Mouse (Mus musculus) liver, embryonic 12.5 days (tissue): ENCODE measurements around the gene Tprn. TPM values are rescaled to one million over a fixed set of nuclear protein-coding genes. Genes with fewer than 3 reads are reported as not detected.
A peak's percentile ranks its signal among the peaks of the same experiment; 100 is the strongest.

ENCODE experiments used
- ATAC-seq: fragments of 200-750 bp; cut with Nextera tagmentation; 2 replicates; pipeline ENCODE4 v1.8.0; 2017; ENCODE audit warnings: moderate number of reproducible peaks, mild to moderate bottlenecking, moderate library complexity
- H3K27ac ChIP-seq: fragments of 300-500 bp; sonication (generic); 2 replicates; pipeline ENCODE4 v1.5.1; 2016; ENCODE audit warnings: mild to moderate bottlenecking
- H3K27me3 ChIP-seq: fragments of 300-500 bp; sonication (generic); replicated peaks from 2 replicates; pipeline ENCODE4 v1.6.1; 2016; ENCODE audit warnings: mild to moderate bottlenecking, moderate library complexity
- H3K36me3 ChIP-seq: fragments of 300-500 bp; sonication (generic); 2 replicates; pipeline ENCODE4 v1.6.1; 2016; ENCODE audit warnings: mild to moderate bottlenecking, moderate library complexity
- H3K4me1 ChIP-seq: fragments of 300-500 bp; sonication (generic); 2 replicates; pipeline ENCODE4 v1.6.1; 2016
- H3K4me2 ChIP-seq: fragments of 300-500 bp; sonication (generic); 2 replicates; pipeline ENCODE4 v1.6.1; 2016; ENCODE audit warnings: mild to moderate bottlenecking, moderate library complexity
- H3K4me3 ChIP-seq: fragments of 300-500 bp; sonication (generic); 2 replicates; pipeline ENCODE4 v1.5.1; 2016; ENCODE audit warnings: mild to moderate bottlenecking, moderate library complexity
- H3K9ac ChIP-seq: fragments of 300-500 bp; sonication (generic); 2 replicates; pipeline ENCODE4 v1.6.1; 2016; ENCODE audit warnings: mild to moderate bottlenecking, moderate library complexity
- H3K9me3 ChIP-seq: fragments of 300-500 bp; sonication (generic); replicated peaks from 2 replicates; pipeline ENCODE4 v1.6.1; 2016; ENCODE audit warnings: mild to moderate bottlenecking, moderate library complexity
- WGBS: fragments of 180-500 bp; shearing (Covaris S2); methylation state at CpG from one replicate; pipeline ENCODE4 v1.1.7; 2016; ENCODE audit not compliant: insufficient replicate concordance; 5-methylcytosine and 5-hydroxymethylcytosine counted together
- polyA plus RNA-seq: library from polyadenylated mRNA; unstranded; fragments of >200 nt; fragmentation: Nextera tagmentation; extraction: Ambion mirVana; gene quantifications from 2 replicates; pipeline ENCODE4 v1.2.1, GENCODE M21; 2016

Gene Tprn
- polyA plus RNA-seq, 1 experiment from 2014 or later: 9.0 TPM

DNA sequence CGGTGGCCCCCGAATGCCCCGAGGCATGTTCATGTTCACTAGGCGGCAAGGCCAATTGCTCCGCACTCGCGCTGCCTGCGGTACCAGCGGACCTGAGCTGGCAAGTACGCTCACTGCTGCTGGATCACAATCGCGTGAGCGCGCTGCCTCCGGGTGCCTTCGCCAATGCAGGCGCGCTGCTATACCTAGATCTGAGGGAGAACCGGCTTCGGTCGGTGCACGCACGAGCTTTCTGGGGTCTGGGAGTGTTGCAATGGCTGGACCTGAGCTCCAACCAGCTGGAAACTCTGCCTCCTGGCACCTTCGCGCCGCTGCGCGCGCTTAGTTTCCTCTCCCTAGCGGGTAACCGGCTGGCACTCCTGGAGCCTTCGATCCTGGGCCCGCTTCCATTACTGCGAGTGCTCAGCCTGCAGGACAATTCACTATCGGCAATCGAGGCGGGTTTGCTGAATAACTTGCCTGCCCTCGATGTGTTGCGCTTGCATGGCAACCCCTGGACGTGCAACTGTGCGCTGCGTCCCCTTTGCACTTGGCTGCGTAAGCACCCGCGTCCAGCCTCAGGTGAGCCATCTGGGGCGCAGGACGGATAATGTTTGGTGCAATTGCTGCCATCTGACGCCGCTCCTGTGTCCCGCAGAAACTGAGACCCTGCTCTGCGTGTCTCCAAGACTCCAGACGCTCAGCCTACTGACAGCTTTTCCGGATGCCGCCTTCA lies 27.8 kb downstream of the Tprn start:
- H3K36me3 ChIP-seq: peaks cover 12% of the 10 kb centered on the region

DNA sequence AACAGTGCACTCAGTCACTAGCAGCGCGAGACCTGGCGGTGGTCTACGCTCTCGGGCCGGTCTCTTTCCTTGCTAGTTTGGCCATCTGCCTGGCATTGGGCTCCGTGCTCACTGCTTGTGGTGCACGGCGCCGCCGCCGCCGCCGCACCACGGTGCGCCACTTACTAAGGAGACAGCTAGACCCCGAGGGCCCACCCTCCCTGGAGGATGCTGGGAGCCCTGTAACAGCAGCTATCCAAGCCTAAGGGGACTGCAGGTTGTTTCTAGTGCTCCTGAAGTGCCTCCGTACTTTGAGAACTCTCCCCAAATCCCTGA lies 28.4 kb downstream of the Tprn start:
- Histone ChIP-seq H3K27ac (no peak overlapping the region), H3K27me3 (peaks cover 81% of the 10 kb centered on the region), H3K4me2 (no peak overlapping the region), H3K9ac (no peak overlapping the region), H3K9me3 (no peaks in the 10 kb centered on the region), H3K4me1 (peaks cover 28% of the 10 kb centered on the region), H3K36me3 (peaks cover 7% of the 10 kb centered on the region), H3K4me3 (no peak overlapping the region)
- WGBS: 4% methylated on average over 18 of the region's 18 CpGs
- no peak for ATAC-seq

More for the DNA sequence above, 27.8 kb downstream of the Tprn start:
- 3% methylated on average over 54 of the region's 54 CpGs for WGBS
- ATAC-seq: no peak
- Histone ChIP-seq H3K4me3 (no peak overlapping the region), H3K9me3 (no peaks in the 10 kb centered on the region), H3K27me3 (peaks cover 76% of the 10 kb centered on the region), H3K4me2 (no peak overlapping the region), H3K9ac (no peak overlapping the region), H3K27ac (no peak overlapping the region), H3K4me1 (peaks cover 31% of the 10 kb centered on the region)

GRCm38 (mm10) chr2:25291184-25292053 lies 29.0 kb downstream of the Tprn start:
- WGBS: 10% methylated on average over 32 of the region's 32 CpGs
- H3K4me2 ChIP-seq: peak overlapping the region; percentile 60
- ATAC-seq: no peak

GRCm38 (mm10) chr2:25292054-25292544 lies 29.7 kb downstream of the Tprn start:
- Histone ChIP-seq H3K4me1 (peaks cover 15% of the 10 kb centered on the region), H3K27ac (no peak overlapping the region), H3K9ac (no peak overlapping the region), H3K27me3 (peaks cover 95% of the 10 kb centered on the region), H3K4me3 (peak overlapping the region; percentile 33), H3K4me2 (peak overlapping the region; percentile 60), H3K36me3 (no peaks in the 10 kb centered on the region), H3K9me3 (no peaks in the 10 kb centered on the region)
- 5% methylated on average over 39 of the region's 43 CpGs for WGBS
- 0 out of 2 replicates have a peak, but pooled peaks have one; percentile 19 for ATAC-seq

More at GRCm38 (mm10) chr2:25291184-25292053, 29.0 kb downstream of the Tprn start:
- peaks cover 21% of the 10 kb centered on the region for H3K4me1 ChIP-seq
- H3K4me3 ChIP-seq: no peak overlapping the region
- peaks cover under 1% of the 10 kb centered on the region; the same call in 1 of the 2 replicates for H3K36me3 ChIP-seq
- H3K9ac ChIP-seq: no peak overlapping the region
- H3K27me3 ChIP-seq: peaks cover 88% of the 10 kb centered on the region
- no peaks in the 10 kb centered on the region for H3K9me3 ChIP-seq
- no peak overlapping the region for H3K27ac ChIP-seq

- H3K27me3 ChIP-seq: peaks cover 100% of the 10 kb centered on the region
- H3K4me3 ChIP-seq: no peak overlapping the region
- no peak for ATAC-seq
- no peak overlapping the region for H3K27ac ChIP-seq
- 0% methylated on average over 1 of the region's 1 CpGs for WGBS
- H3K9ac ChIP-seq: no peak overlapping the region
- no peak overlapping the region for H3K4me2 ChIP-seq
- no peaks in the 10 kb centered on the region for H3K9me3 ChIP-seq
- no peaks in the 10 kb centered on the region for H3K36me3 ChIP-seq
- H3K4me1 ChIP-seq: peaks cover 11% of the 10 kb centered on the region
Observed at GRCm38 (mm10) chr2:25292856-25293255, 30.4 kb downstream of the Tprn start.

DNA sequence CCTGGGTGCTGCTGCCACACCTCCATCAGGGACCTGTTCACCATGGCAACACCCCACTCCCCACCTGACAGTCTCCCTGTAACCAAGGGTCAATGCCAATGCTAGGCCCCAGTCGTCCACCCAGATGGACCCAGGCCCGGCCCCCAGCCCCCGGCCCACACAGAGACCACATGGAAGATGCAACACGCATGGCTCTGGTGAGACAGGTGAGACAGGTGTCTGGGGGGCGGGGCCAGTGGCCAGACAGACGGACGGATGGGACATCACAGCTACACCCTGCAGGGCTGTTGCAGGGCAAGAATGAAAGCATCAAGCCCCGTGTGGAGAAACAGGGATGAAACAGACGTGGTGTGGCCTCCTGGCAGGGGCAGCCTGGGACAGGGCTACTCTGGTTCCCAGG lies 31.3 kb downstream of the Tprn start:
- 62% methylated on average over 9 of the region's 9 CpGs for WGBS
- Histone ChIP-seq H3K4me1 (peaks cover 11% of the 10 kb centered on the region), H3K4me3 (no peak overlapping the region), H3K4me2 (no peak overlapping the region), H3K9ac (no peak overlapping the region), H3K27me3 (peaks cover 99% of the 10 kb centered on the region), H3K9me3 (no peaks in the 10 kb centered on the region), H3K27ac (no peak overlapping the region), H3K36me3 (no peaks in the 10 kb centered on the region)
- no peak for ATAC-seq

- no peaks in the 10 kb centered on the region for H3K9me3 ChIP-seq
- H3K4me2 ChIP-seq: no peak overlapping the region
- H3K27me3 ChIP-seq: peaks cover 75% of the 10 kb centered on the region
- H3K4me1 ChIP-seq: peaks cover 5% of the 10 kb centered on the region
- no peak overlapping the region for H3K4me3 ChIP-seq
- H3K36me3 ChIP-seq: no peaks in the 10 kb centered on the region
- no peak overlapping the region for H3K9ac ChIP-seq
- ATAC-seq: no peak
- 66% methylated on average over 8 of the region's 8 CpGs for WGBS
- H3K27ac ChIP-seq: no peak overlapping the region
Observed at GRCm38 (mm10) chr2:25297093-25297492, 34.7 kb downstream of the Tprn start.

DNA sequence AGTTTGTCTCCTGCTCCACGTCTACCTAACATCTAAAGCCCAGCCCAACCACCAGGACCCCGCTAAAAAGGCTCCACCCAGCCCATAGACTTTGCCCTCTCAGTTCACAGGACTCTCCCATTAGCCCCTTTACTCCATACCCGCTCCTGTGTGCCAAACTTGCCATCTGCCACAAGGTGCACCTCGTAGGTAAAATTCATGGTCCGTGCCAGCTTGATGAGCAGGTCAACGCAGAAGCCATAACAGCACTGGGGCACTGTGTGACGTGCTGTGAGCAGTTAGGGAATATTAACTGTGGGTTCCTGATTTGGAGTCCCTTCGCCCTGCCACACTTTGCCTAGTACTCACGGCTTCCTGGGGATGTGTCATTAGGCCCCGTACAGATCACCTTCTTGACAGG lies 35.6 kb downstream of the Tprn start:
- Histone ChIP-seq H3K4me1 (no peaks in the 10 kb centered on the region), H3K36me3 (no peaks in the 10 kb centered on the region), H3K4me3 (no peak overlapping the region), H3K4me2 (no peak overlapping the region), H3K9ac (no peak overlapping the region), H3K27ac (no peak overlapping the region), H3K27me3 (peaks cover 74% of the 10 kb centered on the region), H3K9me3 (no peaks in the 10 kb centered on the region)
- WGBS: 62% methylated on average over 10 of the region's 10 CpGs
- ATAC-seq: no peak

- Histone ChIP-seq H3K27ac (no peak overlapping the region), H3K36me3 (no peaks in the 10 kb centered on the region), H3K4me2 (no peak overlapping the region), H3K9ac (no peak overlapping the region), H3K4me1 (peaks cover 12% of the 10 kb centered on the region), H3K27me3 (peaks cover 74% of the 10 kb centered on the region), H3K4me3 (no peak overlapping the region), H3K9me3 (no peaks in the 10 kb centered on the region)
- 46% methylated on average over 3 of the region's 3 CpGs for WGBS
- ATAC-seq: no peak
Observed at GRCm38 (mm10) chr2:25303452-25303851, 41.0 kb downstream of the Tprn start.

- H3K36me3 ChIP-seq: no peaks in the 10 kb centered on the region
- 63% methylated on average over 7 of the region's 7 CpGs for WGBS
- peak overlapping the region; percentile 67; the same call in 1 of the 2 replicates for H3K4me2 ChIP-seq
- ATAC-seq: no peak
- H3K27me3 ChIP-seq: peaks cover 79% of the 10 kb centered on the region
- H3K9ac ChIP-seq: no peak overlapping the region
- H3K27ac ChIP-seq: no peak overlapping the region
- H3K4me3 ChIP-seq: peak overlapping the region; percentile 45; the same call in 1 of the 2 replicates
- peaks cover 12% of the 10 kb centered on the region for H3K4me1 ChIP-seq
- H3K9me3 ChIP-seq: no peaks in the 10 kb centered on the region
Observed at GRCm38 (mm10) chr2:25303931-25304656, 41.7 kb downstream of the Tprn start.

DNA sequence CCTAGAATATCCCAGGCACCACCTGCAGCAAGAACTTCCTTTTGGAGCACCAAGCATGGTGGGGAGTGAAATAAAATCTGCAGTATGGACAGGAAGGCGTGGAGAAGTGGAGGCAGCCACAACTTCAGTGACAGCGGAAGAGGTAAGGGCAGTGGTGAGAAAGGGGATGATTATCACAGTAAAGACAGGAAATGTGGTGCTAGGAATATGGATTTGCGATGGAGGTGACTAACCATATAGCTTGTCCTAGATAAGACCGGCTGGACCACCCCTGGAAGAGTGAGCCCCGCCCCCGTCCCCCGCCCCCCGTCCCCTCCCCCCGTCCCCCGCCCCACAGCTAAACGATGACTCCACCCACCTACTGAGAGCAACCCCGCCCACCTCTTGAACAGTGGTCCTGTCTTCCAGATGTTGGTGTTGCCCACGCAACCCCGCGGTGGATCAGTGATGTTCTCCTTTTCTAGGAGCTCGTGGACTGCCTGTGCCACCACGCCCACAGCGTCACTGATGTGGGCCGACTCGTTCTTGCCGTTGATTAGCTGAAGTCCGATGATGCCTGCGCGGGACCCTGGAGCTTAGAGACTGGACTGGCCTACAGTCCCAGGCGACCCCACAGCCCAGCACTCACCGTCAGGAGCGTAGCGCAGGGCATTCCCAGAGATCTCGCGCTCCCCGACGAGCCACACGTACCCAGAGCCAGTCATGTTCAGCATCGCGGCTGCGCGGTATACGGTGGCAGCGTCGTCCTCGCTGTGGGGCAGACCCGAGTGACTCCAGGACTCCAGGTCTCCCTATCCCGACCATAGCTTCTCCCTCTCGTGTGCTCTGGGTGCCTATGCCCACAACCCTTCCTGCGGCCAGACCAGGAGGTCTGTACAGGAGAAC lies 42.5 kb downstream of the Tprn start:
- no peaks in the 10 kb centered on the region for H3K9me3 ChIP-seq
- peak overlapping the region; percentile 45 for H3K4me3 ChIP-seq
- 0 out of 2 replicates have a peak overlapping the region, but pooled peaks have one; percentile 31 for H3K9ac ChIP-seq
- H3K4me2 ChIP-seq: peak overlapping the region; percentile 67
- H3K4me1 ChIP-seq: peaks cover 12% of the 10 kb centered on the region
- peaks cover 85% of the 10 kb centered on the region for H3K27me3 ChIP-seq
- H3K27ac ChIP-seq: no peak overlapping the region
- 0 out of 2 replicates have a peak, but pooled peaks have one; percentile 27 for ATAC-seq
- 3% methylated on average over 41 of the region's 45 CpGs for WGBS
- no peaks in the 10 kb centered on the region for H3K36me3 ChIP-seq
